Mouse (Mus musculus): ENCODE measurements around the gene Abhd14b. TPM values are rescaled to one million over a fixed set of nuclear protein-coding genes. Genes with fewer than 3 reads are reported as not detected.

Gene Abhd14b
- polyA plus RNA-seq, 1 experiment: 14.6 TPM

- TF ChIP-seq POLR2A (IDR thresholded peaks at IDR 0.05; ENCODE audit: low read depth, low read length): no peak
- TF ChIP-seq CTCF (IDR thresholded peaks at IDR 0.05; ENCODE audit: extremely low read depth, insufficient read depth, insufficient read length, insufficient replicate concordance): no peak
- H3K27me3 ChIP-seq (ENCODE audit: control insufficient read depth, insufficient read depth, low read length): no peaks in the 10 kb centered on the region
- no peak overlapping the region for H3K27ac ChIP-seq (ENCODE audit: insufficient read depth, low read length)
- H3K4me3 ChIP-seq (ENCODE audit: extremely low read depth, insufficient read depth, insufficient read length): no peak overlapping the region
- no peaks in the 10 kb centered on the region for H3K36me3 ChIP-seq (ENCODE audit: control insufficient read depth, insufficient read depth, low read length)
- DNase-seq (ENCODE audit: low read depth in 1 of 2, low spot score in 2 of 2): no peak
- H3K4me1 ChIP-seq (ENCODE audit: control insufficient read depth, insufficient read depth, insufficient read length): peaks cover 9% of the 10 kb centered on the region
- 68% methylated on average over 7 of the region's 7 CpGs for WGBS
Measured at GRCm38 (mm10) chr9:106452821-106453220, 5.6 kb downstream of the Abhd14b start.

DNA sequence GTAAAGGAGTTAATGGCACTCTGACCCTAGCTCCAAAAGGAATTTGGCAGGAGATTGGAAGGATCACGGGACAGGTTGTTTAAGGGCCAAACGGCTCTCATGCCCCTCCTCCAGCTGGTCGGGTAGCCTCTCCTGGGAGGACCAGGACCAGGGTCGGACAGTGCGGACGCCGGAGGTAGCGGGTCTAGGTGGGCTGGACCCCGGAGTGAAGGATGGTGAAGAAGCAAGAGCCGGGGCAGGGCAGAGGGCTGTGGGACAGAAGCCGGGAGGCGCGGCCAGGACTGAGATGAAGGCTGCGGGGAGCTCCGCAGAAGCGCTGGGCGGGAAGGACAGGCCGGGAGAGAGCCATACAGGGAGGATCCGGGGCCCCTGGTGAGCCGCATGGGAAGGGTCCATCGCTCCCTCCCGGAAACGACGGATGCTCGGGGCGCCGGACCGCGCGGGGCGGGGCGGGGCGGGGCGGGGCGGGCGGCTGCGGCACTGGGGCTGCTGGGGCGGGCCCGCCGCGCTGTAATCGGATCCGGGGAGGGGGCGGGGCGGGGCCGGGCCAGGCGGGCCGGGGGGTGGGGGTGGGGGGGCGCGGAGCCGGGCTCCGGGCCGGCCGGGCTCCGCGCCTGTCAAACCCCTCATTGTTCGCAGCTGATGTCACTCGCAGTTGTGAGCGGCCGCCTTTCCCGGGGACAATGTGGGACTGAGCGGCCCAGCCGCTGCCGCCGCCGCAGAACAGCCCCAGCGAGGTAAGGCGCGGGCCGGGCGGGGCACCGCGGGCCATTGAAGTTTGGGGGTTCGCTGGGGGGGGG lies 6.2 kb downstream of the Abhd14b start, which contains the start of gene Pcbp4:
Gene Pcbp4 (plus strand): TSS at position 21 of the 800 bp plus-strand sequence.
- H3K4me3 ChIP-seq (ENCODE audit: extremely low read depth, insufficient read depth, insufficient read length): peak within 1 kb of the TSS; percentile 60
- no peak for DNase-seq (ENCODE audit: low read depth in 1 of 2, low spot score in 2 of 2)
- no peak within 1 kb of the TSS; the same call in 1 of the 2 replicates for H3K27ac ChIP-seq (ENCODE audit: insufficient read depth, low read length)
- H3K27me3 ChIP-seq (ENCODE audit: control insufficient read depth, insufficient read depth, low read length): no peaks in the 10 kb centered on the region
- H3K4me1 ChIP-seq (ENCODE audit: control insufficient read depth, insufficient read depth, insufficient read length): peaks cover 4% of the 10 kb centered on the region
- 3% methylated on average over 48 of the region's 74 CpGs for WGBS
- TF ChIP-seq CTCF (IDR thresholded peaks at IDR 0.05; ENCODE audit: extremely low read depth, insufficient read depth, insufficient read length, insufficient replicate concordance): no peak
- no peak for TF ChIP-seq POLR2A (IDR thresholded peaks at IDR 0.05; ENCODE audit: low read depth, low read length)
- no peaks in the 10 kb centered on the region for H3K36me3 ChIP-seq (ENCODE audit: control insufficient read depth, insufficient read depth, low read length)

DNA sequence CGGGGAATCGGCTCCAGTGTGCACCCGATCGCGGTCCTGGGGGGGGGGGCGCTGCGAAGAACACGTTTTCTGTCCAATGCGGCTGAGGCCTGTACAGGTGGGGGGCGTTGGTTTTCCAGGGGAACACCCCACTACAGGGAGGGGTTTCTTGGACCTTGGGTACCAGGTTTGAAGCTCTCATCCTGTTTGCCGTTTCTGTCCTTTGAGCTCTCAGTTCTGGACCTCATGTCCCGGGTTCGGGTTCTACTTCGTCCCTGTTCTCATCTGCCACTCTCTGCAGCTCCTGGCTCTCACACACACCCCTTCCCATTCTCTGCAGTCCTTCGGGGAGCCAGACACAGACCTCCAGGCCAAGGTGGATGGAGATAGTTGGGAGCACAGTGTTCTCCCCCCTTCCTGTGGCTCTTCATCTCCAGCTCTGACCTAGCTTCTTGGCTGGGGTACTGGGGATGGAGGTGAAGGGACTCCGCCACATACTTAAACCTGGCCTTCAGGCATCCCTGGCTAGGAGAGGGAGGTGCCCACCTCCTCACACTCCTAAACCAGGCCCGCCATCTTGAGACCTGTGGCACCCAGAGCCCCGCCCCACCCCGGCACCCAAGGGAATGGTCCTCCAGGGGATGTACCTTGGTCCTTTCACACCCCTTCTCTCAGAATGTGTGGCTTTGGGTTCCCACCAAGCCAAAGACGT lies 7.0 kb downstream of the Abhd14b start:
- no peak for DNase-seq (ENCODE audit: low read depth in 1 of 2, low spot score in 2 of 2)
- no peaks in the 10 kb centered on the region for H3K36me3 ChIP-seq (ENCODE audit: control insufficient read depth, insufficient read depth, low read length)
- peak overlapping the region; percentile 54; the same call in 1 of the 2 replicates for H3K4me3 ChIP-seq (ENCODE audit: extremely low read depth, insufficient read depth, insufficient read length)
- H3K4me1 ChIP-seq (ENCODE audit: control insufficient read depth, insufficient read depth, insufficient read length): peaks cover 4% of the 10 kb centered on the region
- WGBS: 32% methylated on average over 16 of the region's 20 CpGs
- no peak overlapping the region for H3K27ac ChIP-seq (ENCODE audit: insufficient read depth, low read length)
- no peak for TF ChIP-seq CTCF (IDR thresholded peaks at IDR 0.05; ENCODE audit: extremely low read depth, insufficient read depth, insufficient read length, insufficient replicate concordance)
- no peak for TF ChIP-seq POLR2A (IDR thresholded peaks at IDR 0.05; ENCODE audit: low read depth, low read length)
- no peaks in the 10 kb centered on the region for H3K27me3 ChIP-seq (ENCODE audit: control insufficient read depth, insufficient read depth, low read length)

DNA sequence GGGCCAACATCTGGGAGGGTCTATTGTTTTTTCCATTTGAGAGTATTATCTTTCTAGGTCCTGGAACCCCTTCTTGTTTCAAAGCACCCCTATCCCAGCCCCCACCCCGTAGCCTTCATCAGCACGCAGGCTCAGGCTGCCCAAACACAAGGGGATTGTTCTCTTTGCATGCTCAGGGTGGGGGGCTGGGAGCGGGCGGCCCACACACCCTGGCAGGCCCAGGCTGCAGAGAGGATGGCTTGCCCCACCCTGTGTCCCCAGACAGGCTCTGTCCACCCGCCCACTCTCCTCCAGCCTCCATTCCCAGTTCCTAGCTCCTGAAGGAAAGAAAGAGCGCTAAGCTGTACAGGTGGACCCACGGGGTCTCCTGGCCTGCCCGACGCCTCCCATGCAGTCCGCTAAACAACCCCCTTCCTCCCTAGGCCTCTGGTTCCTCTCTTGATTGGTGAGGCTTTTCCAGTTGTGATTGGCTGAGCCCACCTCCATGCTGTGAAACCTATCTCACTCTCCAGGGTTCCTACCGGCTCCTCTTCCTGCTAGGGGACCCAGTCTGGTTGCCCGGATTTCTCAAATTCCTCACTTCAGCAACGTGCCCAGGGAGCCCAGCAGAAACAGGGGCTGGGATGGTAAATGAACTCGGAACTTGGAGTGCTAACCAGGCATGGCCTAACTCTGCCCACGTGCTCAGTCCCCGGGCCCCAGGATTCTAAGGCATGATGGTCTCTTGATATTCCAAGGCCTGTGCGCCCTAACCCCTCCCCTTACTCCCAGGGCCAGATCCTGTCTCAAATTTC lies 7.8 kb downstream of the Abhd14b start:
- Histone ChIP-seq H3K36me3 (ENCODE audit: control insufficient read depth, insufficient read depth, low read length) (no peaks in the 10 kb centered on the region), H3K27me3 (ENCODE audit: control insufficient read depth, insufficient read depth, low read length) (no peaks in the 10 kb centered on the region), H3K4me3 (ENCODE audit: extremely low read depth, insufficient read depth, insufficient read length) (no peak overlapping the region), H3K27ac (ENCODE audit: insufficient read depth, low read length) (no peak overlapping the region), H3K4me1 (ENCODE audit: control insufficient read depth, insufficient read depth, insufficient read length) (peaks cover 4% of the 10 kb centered on the region)
- DNase-seq (ENCODE audit: low read depth in 1 of 2, low spot score in 2 of 2): no peak
- TF ChIP-seq CTCF (IDR thresholded peaks at IDR 0.05; ENCODE audit: extremely low read depth, insufficient read depth, insufficient read length, insufficient replicate concordance) (no peak), POLR2A (IDR thresholded peaks at IDR 0.05; ENCODE audit: low read depth, low read length) (no peak)
- 83% methylated on average over 17 of the region's 17 CpGs for WGBS

- 89% methylated on average over 15 of the region's 15 CpGs for WGBS
- no peak for DNase-seq (ENCODE audit: low read depth in 1 of 2, low spot score in 2 of 2)
- H3K4me1 ChIP-seq (ENCODE audit: control insufficient read depth, insufficient read depth, insufficient read length): peaks cover 4% of the 10 kb centered on the region
- no peak overlapping the region for H3K4me3 ChIP-seq (ENCODE audit: extremely low read depth, insufficient read depth, insufficient read length)
- TF ChIP-seq POLR2A (IDR thresholded peaks at IDR 0.05; ENCODE audit: low read depth, low read length) (no peak), CTCF (IDR thresholded peaks at IDR 0.05; ENCODE audit: extremely low read depth, insufficient read depth, insufficient read length, insufficient replicate concordance) (no peak)
- H3K27me3 ChIP-seq (ENCODE audit: control insufficient read depth, insufficient read depth, low read length): no peaks in the 10 kb centered on the region
- no peaks in the 10 kb centered on the region for H3K36me3 ChIP-seq (ENCODE audit: control insufficient read depth, insufficient read depth, low read length)
- no peak overlapping the region for H3K27ac ChIP-seq (ENCODE audit: insufficient read depth, low read length)
Measured at GRCm38 (mm10) chr9:106456325-106457162, 9.3 kb downstream of the Abhd14b start.

DNA sequence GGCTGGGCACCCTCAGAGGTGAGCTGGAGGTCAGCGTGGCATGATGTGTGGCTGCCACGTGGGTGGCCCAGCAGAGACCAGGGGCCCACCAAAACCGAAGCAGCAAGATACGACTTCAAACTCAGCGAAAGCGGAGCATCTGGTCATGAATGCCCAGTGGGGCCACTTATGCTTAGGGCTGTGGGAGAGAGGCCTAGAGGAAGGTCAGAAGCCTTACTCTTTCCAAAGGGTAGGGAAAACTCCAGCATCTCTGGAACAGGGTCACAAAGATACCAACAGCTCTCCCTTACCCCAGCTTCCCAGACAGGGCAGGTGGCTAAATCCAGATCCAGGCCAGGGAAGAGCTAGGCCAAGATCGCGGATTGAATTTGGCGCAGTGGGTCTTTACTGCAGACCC lies 9.9 kb downstream of the Abhd14b start:
- peaks cover 4% of the 10 kb centered on the region for H3K4me1 ChIP-seq (ENCODE audit: control insufficient read depth, insufficient read depth, insufficient read length)
- TF ChIP-seq CTCF (IDR thresholded peaks at IDR 0.05; ENCODE audit: extremely low read depth, insufficient read depth, insufficient read length, insufficient replicate concordance) (no peak), POLR2A (IDR thresholded peaks at IDR 0.05; ENCODE audit: low read depth, low read length) (no peak)
- H3K27ac ChIP-seq (ENCODE audit: insufficient read depth, low read length): no peak overlapping the region
- DNase-seq (ENCODE audit: low read depth in 1 of 2, low spot score in 2 of 2): no peak
- no peaks in the 10 kb centered on the region for H3K27me3 ChIP-seq (ENCODE audit: control insufficient read depth, insufficient read depth, low read length)
- 94% methylated on average over 9 of the region's 9 CpGs for WGBS
- H3K36me3 ChIP-seq (ENCODE audit: control insufficient read depth, insufficient read depth, low read length): no peaks in the 10 kb centered on the region
- H3K4me3 ChIP-seq (ENCODE audit: extremely low read depth, insufficient read depth, insufficient read length): no peak overlapping the region
